Mouse (Mus musculus) hindbrain, embryonic 16.5 days (tissue): ENCODE data around the gene Slfn4. TPM values are rescaled to one million over a fixed set of nuclear protein-coding genes. Genes with fewer than 3 reads are reported as not detected.

Experiments used
- ATAC-seq: fragments of 200-750 bp; cut with Nextera tagmentation; 2 replicates; pipeline ENCODE4 v1.8.0; 2017; ENCODE audit warnings: moderate TSS enrichment, moderate library complexity
- H3K27ac ChIP-seq: fragments of 300-500 bp; sonication (generic); 2 replicates; pipeline ENCODE4 v1.5.1; 2014; ENCODE audit warnings: low read depth, mild to moderate bottlenecking, control low read depth, low read length, moderate library complexity
- H3K27me3 ChIP-seq: fragments of 300-500 bp; sonication (generic); replicated peaks from 2 replicates; pipeline ENCODE4 v1.6.1; 2014; ENCODE audit warnings: low read length; ENCODE audit not compliant: control insufficient read depth, insufficient read depth
- H3K36me3 ChIP-seq: fragments of 300-500 bp; sonication (generic); 2 replicates; pipeline ENCODE4 v1.6.1; 2014; ENCODE audit warnings: mild to moderate bottlenecking, low read length, moderate library complexity, mixed read lengths; ENCODE audit not compliant: control insufficient read depth, insufficient read depth
- H3K4me1 ChIP-seq: fragments of 300-500 bp; sonication (generic); 2 replicates; pipeline ENCODE4 v1.6.1; 2014; ENCODE audit warnings: low read depth, low read length; ENCODE audit not compliant: control insufficient read depth, insufficient read depth
- H3K4me2 ChIP-seq: fragments of 300-500 bp; sonication (generic); 2 replicates; pipeline ENCODE4 v1.6.1; 2014; ENCODE audit warnings: mild to moderate bottlenecking, low read length, control low read depth, moderate library complexity
- H3K4me3 ChIP-seq: fragments of 300-500 bp; sonication (generic); 2 replicates; pipeline ENCODE4 v1.5.1; 2014; ENCODE audit warnings: mild to moderate bottlenecking, low read length, control low read depth, moderate library complexity
- H3K9ac ChIP-seq: fragments of 300-500 bp; sonication (generic); 2 replicates; pipeline ENCODE4 v1.6.1; 2014; ENCODE audit warnings: low read depth, mild to moderate bottlenecking, control low read depth, low read length, moderate library complexity
- H3K9me3 ChIP-seq: fragments of 300-500 bp; sonication (generic); 2 replicates; pipeline ENCODE4 v1.6.1; 2014; ENCODE audit warnings: mild to moderate bottlenecking, low read length, moderate library complexity; ENCODE audit not compliant: control insufficient read depth
- WGBS: fragments of 180-500 bp; shearing (Covaris S2); extraction: QIAGEN DNeasy Blood & Tissue Kit; methylation state at CpG from one replicate; pipeline ENCODE4 v1.1.7; 2014; 5-methylcytosine and 5-hydroxymethylcytosine counted together
- polyA plus RNA-seq: library from polyadenylated mRNA; unstranded; fragments of >200 nt; fragmentation: Nextera tagmentation; extraction: Ambion mirVana; gene quantifications from 2 replicates; pipeline ENCODE4 v1.2.1, GENCODE M21; 2015

Slfn4 gene
- polyA plus RNA-seq, 1 experiment from 2014 or later, result not detected

GRCm38 (mm10) chr11:83238389-83238788 lies 63.4 kb downstream of the Slfn4 start:
- H3K27ac ChIP-seq, result no peak overlapping the region
- ATAC-seq, result no peak
- 91% methylated on average over 2 of the region's 2 CpGs for WGBS

GRCm38 (mm10) chr11:83239811-83240210 lies 64.8 kb downstream of the Slfn4 start:
- H3K4me3 ChIP-seq, result no peak overlapping the region
- H3K4me2 ChIP-seq, result no peak overlapping the region
- 20% methylated on average over 2 of the region's 2 CpGs for WGBS
- H3K27ac ChIP-seq, result no peak overlapping the region
- ATAC-seq, result no peak
- no peaks in the 10 kb centered on the region for H3K9me3 ChIP-seq
- H3K27me3 ChIP-seq, result no peaks in the 10 kb centered on the region
- no peak overlapping the region for H3K9ac ChIP-seq
- no peaks in the 10 kb centered on the region for H3K4me1 ChIP-seq
- no peaks in the 10 kb centered on the region for H3K36me3 ChIP-seq

More at GRCm38 (mm10) chr11:83238389-83238788, 63.4 kb downstream of the Slfn4 start:
- H3K9ac ChIP-seq, result no peak overlapping the region
- H3K4me3 ChIP-seq, result no peak overlapping the region
- H3K4me1 ChIP-seq, result no peaks in the 10 kb centered on the region
- H3K27me3 ChIP-seq, result no peaks in the 10 kb centered on the region
- H3K9me3 ChIP-seq, result no peaks in the 10 kb centered on the region
- H3K36me3 ChIP-seq, result no peaks in the 10 kb centered on the region
- no peak overlapping the region for H3K4me2 ChIP-seq

Other genes with a start within 250 kb of the Slfn4 start
- gene Slfn5, start 223.8 kb upstream of the Slfn4 start, polyA plus RNA-seq, result 1.3 and 1.9 TPM in 2 replicates
- gene Slfn9, start 183.4 kb upstream of the Slfn4 start, polyA plus RNA-seq, result 2.1 and 2.7 TPM in 2 replicates
- 0.14 and 0.37 TPM in 2 replicates for gene Slfn8, start 154.4 kb upstream of the Slfn4 start, polyA plus RNA-seq
- gene Slfn2, start 110.1 kb upstream of the Slfn4 start, polyA plus RNA-seq, result 1.3 TPM in 2 replicates
- 0.08 TPM in 1 of 2 replicates, not detected in the other for gene Slfn1, start 58.3 kb upstream of the Slfn4 start, polyA plus RNA-seq
- 0.18 and 0.52 TPM in 2 replicates for gene Slfn3, start 16.1 kb downstream of the Slfn4 start, polyA plus RNA-seq
- 0.10 TPM in 1 of 2 replicates, not detected in the other for gene Slfn14, start 111.5 kb downstream of the Slfn4 start, polyA plus RNA-seq
- 113 and 131 TPM in 2 replicates for gene Ap2b1, start 123.8 kb downstream of the Slfn4 start, polyA plus RNA-seq
- 15.0 and 16.7 TPM in 2 replicates for gene Pex12, start 127.4 kb downstream of the Slfn4 start, polyA plus RNA-seq
- gene Rasl10b, start 234.0 kb downstream of the Slfn4 start, polyA plus RNA-seq, result 15.1 and 32.7 TPM in 2 replicates